Mouse (Mus musculus): ENCODE results near the gene Serpinc1.
"Not testable (repeated sequence)": the region's sequence is repeated elsewhere in the genome, so short reads cannot be mapped to it uniquely, and the experiment has no call there.

The Serpinc1 gene

DNA sequence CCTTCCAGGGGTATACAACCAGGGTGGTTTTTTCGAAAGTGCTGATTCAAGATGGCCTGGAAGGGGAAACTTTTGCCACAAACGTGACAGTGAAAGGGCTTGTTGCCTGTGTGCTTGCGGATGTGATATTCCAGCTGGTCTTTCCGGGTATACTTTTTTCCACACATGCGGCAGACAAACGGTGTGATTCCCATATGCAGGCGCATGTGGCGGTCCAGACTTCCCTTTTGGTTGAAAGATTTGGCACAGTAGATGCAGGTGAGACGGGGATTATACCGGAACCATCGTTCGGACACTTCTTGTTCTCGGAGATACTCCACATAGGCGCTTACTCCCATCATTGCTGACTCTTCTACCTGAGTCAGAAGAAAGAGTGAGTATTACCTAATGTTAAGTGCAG is 41.7 kb downstream of the Serpinc1 start:
- DNase-seq (ENCODE audit: low spot score): no peak

DNA sequence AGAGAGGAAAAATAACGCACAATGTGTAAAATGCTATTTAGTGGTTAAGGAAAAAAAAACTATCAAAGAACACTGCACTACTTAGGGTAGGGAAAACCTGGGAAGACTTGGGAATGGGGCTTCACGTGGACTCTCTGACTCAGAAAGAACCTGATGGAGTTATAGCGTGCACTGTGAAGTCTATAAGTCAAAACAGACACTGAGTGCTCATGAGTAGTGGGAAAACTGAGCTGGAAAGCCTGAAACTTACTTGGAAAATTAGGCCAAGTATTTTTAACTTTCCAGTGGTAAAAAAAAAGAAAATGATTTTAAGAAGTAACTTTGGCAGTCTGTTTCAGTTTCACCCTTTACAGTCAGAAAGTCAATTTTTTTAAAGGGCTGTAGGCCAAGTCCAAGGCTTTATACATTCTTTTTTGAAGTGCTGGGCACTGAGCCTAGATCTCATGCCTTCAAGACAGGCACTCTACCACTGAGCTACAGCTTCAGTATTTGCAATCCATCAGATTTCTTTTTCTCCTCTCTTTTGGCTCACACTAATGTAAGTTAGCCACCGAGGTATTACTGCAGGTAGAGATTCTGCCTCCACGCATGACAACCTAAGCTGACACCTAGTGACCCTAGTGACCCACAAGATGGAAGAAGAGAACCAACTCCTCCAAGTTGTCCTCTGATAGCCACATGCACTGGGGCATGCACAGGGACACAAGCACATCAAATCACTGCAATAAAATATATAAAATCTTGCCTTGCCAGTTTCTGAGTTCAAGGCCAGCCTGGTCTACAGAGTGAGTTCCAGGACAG is 47.2 kb downstream of the Serpinc1 start:
- no peak for DNase-seq (ENCODE audit: low spot score)

DNA sequence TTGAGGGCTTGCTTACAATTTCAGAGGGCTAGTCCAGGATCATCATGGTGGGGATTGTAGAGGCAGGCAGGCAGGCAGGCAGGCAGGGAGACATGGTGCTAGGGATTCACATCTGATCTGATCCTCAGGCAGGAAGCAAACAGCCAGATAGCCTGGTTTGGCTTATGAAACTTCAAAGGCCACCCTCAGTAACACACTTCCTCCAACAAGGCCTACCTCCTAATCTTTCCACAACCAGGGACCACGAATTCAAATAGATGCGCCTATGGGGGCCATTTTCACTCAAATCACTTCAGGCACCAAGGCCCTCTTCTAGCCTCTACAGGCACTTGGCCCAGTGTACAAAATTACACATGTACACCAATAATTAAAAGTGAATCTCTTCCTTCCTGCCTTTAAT is 48.8 kb downstream of the Serpinc1 start:
- no peak for DNase-seq (ENCODE audit: low spot score)

DNA sequence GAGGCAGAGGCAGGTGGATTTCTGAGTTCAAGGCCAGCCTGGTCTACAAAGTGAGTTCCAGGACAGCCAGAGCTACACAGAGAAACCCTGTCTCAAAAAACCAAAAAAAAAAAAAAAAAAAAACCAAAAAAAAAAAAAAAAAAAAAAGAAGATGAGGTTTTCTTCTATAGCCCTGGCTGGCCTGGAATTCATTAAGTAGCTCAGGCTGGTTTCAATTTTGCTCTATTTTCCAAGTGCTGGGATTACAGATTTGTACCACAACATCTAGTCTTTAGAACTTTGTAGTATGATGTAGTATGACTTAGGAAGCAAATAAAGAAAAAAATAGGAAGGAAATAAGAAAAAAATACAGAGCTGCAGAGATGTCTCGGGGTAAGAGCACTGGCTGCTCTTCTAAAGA is 50.0 kb downstream of the Serpinc1 start:
- DNase-seq (ENCODE audit: low spot score): not testable (repeated sequence)

DNA sequence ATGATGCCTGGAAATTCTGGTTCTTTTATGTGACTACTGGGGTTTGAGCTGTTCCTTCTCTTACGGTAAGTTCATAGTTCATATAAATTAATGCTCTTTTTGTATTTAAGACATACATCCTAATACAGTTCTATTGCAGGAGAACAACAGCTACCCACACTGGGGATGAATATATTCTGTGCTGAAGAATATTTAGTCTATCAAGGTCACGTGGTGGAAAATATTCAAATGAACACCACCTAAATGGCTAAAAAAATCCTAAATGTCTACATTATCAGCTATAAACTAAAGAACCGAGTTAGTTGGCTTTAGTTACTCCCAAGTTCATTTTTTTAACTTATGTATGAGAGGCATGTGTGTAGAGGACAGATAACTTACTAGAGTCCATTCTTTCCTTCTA is 51.7 kb downstream of the Serpinc1 start:
- DNase-seq (ENCODE audit: low spot score): no peak

DNA sequence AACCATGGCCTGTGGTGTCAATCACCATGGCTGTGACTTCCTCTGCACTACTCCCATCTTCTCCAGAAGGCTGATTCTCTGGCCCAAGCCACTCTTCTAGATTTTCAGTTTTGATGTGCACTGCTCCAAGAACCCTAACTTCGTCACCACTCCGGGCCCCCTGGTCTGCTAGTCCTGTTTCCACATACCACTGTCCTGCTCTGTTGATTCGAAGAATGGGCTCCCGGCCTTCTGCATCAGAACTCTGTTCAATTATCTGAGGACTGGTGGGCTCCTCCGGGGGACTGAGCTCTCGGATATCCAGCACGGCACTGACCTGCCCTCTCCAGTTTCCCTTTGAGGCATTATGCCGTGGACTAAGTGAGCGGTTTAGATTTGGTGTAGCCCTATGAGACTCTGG is 53.5 kb downstream of the Serpinc1 start:
- DNase-seq (ENCODE audit: low spot score): no peak

DNA sequence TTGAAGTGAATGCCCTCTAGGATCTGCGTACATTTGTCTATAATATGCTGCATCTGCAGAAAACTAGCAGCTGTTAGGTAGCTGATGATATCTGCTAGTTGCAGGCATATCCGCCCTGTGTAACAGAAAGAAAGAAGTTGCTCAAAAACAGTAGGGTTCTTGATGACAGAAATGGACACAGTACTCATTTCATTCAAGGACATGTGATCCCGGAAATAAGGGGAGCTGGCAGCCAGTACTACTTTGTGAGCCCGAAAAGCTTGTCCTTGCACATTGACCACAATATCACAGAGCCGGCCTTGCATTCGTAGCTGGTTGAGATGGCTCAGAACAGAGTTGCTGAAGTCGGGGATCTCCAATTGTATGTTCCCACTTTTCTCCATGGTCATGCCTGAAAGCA is 54.0 kb downstream of the Serpinc1 start:
- no peak for DNase-seq (ENCODE audit: low spot score)

DNA sequence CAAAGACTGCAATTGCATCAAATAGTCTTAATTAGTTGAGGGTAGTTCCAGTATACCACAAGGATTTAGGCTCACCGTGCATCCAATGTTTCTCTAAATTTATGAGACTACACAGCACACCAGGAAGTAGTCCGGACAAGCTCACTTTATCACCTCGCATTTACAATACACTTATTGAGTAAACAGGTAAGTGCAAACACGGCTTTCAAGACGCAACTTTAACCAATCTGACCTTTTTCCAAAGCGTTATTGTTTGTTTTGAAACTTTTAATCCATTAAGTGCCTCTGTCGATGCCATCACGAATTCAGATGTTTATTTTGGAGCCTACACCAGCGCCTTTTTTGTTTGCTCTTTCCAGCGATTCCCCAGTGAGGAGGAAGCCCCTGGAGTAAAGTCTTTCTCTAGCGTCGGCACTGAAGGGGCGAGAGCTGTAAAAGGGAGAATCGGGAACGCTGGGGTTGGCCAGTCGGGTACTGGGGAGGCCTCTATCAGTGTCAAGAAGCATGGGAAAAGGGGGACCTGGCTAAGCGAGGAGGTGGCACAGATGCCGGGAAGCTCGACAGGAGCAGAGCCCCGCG is 55.6 kb downstream of the Serpinc1 start:
- no peak for DNase-seq (ENCODE audit: low spot score)

DNA sequence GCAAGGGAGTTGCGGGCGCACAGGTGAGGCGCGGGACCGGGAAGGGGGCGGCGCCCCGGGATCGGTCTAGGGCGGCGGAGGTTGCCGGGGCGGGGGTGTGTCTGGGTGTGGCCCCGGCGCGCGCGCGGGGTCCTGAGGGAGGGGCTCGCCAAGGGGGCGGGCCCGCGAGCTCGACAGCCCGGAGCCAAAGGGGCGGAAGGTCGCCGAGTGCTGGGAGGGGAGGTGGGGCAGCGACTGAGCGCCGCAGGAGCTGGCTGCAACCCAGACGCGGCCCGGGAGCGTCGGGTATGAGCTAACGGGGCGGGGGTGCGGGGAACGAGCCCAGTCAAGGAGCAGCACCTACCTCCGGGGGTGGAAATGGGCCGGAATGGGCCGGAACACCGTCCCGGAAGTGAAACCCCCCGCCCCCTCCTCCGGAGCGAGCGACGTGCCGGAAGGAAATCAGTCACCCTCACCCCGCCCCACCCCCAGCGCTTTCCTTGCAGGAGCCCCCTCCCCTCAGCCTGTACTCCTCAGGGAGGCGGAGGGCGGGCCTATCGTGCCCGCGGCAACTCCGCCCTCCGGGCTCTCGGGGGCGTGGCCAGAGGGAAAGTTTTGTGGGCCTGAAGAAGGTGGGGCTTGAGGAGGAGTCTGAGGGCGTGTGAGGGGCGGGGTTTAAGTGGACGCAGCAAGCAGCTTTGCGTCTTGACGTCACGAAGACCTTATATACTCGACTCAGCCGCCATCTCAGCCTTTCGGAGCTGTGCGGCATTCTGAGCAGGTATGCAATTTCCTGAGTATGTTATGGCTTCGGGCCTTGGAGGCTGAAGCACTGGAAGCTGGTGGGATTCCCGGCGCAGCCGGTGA is 56.3 kb downstream of the Serpinc1 start, which contains the start of gene Zbtb37:
Gene Zbtb37, minus strand, starts transcription at position 415 of the 846 bp plus-strand sequence.
- DNase-seq (ENCODE audit: low spot score): peak; percentile 99

DNA sequence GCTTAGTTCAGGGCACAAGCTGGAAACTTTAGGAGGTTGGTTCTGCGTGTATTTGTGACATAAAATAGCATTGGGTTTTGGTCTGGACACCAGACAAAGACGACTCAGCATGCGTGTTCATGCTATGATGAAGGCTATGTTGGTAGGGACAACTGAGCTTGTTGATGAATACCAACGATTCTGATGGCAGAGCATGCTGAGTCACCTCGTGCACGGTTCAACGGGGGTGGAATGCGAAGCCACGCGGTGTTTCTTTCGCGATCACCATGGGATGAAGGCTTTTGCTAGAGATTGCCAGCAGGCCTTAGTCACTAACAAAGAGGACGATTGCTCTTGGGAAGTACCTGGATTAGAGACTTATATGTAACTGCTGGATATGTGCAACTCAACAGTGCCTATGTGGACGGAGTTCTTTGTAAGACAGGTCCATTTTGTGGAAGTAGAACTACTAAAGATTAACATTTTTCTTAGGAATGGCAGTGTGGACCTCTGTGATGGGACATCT is 56.9 kb downstream of the Serpinc1 start:
- DNase-seq (ENCODE audit: low spot score): peak; percentile 55

DNA sequence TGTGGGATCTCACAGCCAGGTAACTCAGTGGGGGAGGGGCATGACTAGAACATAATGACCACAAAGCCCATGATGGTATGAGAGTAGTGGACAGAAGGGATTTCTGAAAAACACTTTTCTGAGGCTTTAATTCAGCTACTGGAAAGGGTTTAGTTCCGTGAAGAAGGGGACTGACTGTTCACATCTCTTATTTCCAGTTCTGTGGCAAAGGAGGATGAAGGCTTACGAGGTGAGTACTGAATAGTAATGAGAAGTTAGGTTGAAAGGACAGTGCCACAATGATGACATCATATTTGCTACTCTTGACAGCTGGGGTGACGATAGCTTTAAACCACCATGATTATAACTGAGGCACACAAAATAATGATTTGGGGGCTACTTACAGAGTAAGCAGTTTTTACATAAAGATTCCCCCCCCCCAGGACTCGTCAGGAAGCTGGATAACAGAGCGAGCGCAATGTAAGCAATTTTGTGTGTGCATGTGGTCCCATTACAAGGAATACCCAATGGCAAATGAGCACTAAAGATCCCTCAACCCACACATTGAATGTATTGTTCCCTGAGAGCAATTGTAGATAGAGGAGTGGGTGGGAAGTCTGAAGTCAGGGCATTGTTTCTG is 57.5 kb downstream of the Serpinc1 start:
- DNase-seq (ENCODE audit: low spot score): no peak

DNA sequence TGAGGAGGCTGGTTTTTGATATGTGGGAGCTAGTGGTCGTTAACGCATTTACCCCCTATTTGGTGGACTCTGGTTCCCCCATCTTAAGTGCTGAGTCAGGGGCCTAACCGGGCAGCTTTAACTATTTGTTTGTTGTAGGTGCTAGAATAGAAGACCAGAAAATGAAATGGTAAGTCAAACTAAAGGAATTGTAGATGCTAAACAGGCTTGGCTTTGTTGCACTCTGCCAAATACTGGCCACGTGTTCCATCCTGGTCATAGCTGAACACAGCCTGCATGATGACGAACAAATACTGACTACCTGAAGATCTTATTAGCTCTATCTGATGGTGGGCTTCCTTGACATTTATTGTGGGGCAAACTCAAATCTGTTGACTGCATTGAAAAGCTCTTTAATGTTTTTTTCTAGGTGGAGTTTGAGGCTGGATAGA is 58.0 kb downstream of the Serpinc1 start:
- DNase-seq (ENCODE audit: low spot score): no peak

DNA sequence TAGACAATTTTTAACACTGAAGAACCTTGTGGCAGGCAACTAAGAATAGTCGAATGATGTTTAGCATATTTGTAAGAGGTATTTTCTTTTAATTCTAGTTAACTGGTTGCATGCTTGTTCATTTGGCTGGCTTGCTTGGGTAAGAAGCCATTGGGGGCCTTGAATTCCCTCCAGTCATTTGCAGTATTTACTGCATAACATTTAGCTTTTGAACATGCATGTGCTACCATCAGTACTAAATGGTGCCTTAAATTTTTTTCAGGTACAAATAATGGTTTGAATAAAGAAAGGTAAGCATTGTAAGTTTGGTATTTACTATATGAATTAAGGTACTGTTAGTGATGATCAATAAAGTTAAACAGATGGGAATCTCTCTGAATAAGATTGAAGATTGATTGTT is 58.6 kb downstream of the Serpinc1 start:
- no peak for DNase-seq (ENCODE audit: low spot score)

DNA sequence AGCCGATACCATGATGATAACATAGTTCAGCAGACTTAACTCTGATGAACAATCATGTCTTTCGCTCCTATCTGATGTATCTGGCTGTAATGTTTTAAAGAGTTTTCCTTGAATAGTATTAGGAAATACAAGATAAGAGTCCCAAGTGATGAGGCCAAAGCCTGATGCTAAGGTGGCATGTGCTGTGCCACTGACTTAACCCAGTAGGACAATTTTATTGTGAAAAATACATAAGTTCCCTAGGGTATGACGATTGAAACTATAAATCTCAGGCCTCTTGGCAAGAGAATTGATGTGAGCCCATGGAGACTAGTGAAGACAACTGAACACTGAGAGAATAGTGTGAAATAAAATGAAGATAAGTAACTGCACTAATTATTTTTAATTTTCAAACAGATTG is 59.2 kb downstream of the Serpinc1 start:
- DNase-seq (ENCODE audit: low spot score): no peak

DNA sequence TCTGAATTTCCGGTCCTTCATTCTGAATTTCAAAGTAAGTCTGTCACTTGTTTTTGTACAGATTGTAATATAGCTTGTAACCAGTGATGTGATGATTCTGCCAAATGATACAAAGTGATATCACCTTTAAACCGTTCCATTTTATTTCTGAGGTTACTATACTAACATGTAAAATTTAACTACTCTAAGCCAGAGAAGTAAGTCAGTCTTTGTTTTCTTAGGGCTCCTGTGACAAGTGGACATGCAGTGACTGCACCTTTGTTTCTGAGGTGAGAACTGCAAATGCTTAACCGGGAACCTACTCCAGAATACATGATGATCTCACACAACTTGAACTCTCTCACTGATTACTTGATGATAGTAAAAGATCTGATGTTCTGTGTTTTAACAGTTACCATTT is 59.6 kb downstream of the Serpinc1 start:
- DNase-seq (ENCODE audit: low spot score): no peak

DNA sequence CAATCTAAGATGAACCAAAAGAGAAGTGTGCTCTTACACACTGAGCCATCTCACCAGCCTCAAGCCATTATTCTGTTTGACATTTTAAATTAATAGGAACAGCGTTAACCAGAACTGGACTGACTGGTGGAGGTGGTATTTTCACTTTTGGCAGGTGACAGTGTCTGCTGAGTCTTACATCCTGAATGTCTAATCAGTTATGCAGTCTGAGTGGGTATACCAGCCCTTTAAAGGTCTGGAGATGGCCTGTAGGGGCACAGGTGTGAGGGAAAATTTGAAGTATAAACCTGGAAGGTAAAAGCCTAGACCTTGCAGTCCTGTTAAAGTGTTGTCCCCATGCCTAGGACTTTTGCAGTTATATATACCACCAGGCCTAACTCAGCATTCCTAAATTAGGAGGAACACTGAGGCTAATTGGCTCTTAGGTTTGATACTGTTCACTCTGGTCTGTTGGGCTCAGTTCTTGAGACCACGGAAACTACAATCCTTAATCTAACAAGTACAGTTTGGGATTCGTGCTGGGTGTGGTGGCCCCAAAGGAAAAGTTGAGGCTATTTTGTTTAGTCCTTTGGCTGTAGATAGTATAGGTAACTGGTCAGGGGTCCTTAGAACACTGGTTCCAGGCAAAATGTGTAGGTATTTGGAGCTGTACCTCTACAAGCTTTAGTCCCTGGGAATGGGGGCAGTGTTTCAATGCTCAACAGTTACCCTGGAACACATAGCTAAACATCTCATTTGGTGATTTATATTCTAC is 60.8 kb downstream of the Serpinc1 start:
- DNase-seq (ENCODE audit: low spot score): no peak

DNA sequence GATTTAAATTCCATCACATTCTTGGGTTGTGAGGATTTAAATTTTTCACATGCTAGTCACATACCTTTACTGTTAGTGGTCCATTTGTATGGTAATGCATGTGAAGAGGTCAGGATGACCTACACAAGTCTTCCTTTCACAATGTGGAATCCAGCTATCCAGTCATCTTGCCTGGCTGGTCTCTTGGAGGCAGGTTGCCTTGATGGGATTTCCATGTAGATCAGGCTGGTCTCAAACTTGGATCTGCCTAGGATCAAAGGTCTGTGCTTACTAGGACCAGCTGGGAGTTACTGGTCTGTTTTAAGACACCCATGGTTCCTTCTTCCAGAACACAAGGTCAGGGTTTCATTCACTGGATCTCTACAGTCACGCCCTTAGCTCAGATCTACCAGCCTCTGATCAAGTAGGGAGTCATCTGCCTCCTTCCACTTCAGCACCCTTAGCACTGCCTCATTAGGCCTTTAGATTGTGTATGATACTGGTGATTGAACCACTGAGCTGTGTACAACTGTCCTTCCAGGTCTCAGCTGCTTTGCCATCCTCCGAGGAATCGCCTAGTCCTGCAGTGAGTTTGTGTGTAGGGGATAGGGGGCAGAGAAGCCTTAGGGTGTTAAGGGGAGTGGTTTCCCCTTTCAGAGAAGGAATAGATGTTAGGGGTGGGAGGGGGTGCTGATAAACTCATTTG is 61.5 kb downstream of the Serpinc1 start:
- no peak for DNase-seq (ENCODE audit: low spot score)

DNA sequence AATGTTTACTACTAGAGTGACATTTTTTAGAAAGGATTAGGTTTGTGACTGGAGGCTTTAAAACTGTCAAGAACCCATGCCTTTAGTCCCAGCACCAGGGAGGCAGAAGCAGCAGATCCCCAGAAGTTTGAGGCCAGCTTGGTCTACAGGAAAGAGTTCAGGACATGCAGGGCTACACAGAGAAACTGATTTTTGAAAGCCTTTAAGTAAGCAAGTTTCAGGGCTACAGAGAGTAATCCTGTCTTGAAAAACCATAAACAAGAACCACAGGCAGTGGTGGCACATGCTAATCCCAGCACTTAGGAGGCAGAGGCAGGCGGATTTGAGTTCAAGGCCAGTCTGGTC is 62.0 kb downstream of the Serpinc1 start:
- DNase-seq (ENCODE audit: low spot score): no peak

DNA sequence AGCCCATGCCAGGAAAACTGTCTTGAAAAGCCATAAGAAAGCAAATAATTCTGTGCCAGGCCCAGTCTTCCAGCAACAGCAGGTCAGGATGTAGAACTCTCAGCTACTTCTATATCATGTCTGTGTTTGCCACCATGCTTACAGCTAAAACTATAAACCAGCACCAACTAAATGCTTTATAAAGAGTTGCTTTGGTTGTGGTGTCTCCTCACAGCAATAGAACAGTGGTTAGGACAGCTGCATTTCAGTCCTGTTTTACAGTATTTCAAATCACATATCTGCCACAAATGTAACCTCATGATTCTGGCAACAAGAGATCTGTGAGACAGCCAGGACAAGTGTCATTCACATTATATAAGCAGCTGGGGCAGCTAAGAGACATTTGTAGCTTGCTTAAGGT is 62.5 kb downstream of the Serpinc1 start:
- DNase-seq (ENCODE audit: low spot score): no peak

DNA sequence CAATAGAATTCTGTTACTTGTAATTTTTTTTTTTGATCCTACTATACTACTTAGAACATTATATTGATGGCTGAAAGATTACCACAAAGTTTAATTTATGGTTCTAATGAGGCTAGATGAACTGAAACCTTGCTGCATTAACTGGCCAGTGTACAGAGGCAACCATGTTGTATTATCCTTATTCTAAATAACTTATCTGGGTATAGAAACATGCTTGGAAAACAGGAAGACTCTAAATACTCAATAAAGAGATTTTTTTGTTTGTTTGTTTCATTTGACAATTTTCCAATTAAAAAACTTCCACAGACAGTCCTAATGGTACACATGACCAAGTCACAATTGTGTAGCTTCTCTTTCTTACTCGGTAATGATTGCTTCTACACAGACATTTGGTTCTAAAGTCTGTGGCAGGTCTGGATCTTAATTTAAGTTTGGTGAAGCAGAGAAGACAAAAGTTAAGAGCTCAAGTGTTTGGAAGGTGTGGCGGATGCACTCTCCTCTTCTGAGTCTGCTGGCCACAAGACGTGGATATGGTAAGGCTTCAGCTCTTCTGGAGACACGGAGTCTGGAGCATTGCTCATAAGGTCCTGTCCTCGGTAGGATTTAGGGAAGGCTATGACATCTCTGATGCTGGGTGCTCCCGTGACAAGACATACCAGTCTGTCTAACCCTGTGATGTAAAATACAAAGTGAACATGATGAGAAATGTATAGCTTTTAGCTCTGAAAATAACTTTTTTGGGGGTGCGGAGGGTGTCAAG is 63.1 kb downstream of the Serpinc1 start:
- DNase-seq (ENCODE audit: low spot score): no peak
